Mouse (Mus musculus) right cerebral cortex, postnatal 36 days (tissue): Measurements from ENCODE around the gene Olfr615.
"Not testable (repeated sequence)": the region's sequence is repeated elsewhere in the genome, so short reads cannot be mapped to it uniquely, and the experiment has no call there.

ENCODE experiments used
- DNase-seq, 2 experiments: peaks; one replicate each; pipeline ENCODE4 v3.0.0; 2022; ENCODE audit warnings: low spot score in 2 of 2, mixed read lengths in 1 of 2

Gene Olfr615

DNA sequence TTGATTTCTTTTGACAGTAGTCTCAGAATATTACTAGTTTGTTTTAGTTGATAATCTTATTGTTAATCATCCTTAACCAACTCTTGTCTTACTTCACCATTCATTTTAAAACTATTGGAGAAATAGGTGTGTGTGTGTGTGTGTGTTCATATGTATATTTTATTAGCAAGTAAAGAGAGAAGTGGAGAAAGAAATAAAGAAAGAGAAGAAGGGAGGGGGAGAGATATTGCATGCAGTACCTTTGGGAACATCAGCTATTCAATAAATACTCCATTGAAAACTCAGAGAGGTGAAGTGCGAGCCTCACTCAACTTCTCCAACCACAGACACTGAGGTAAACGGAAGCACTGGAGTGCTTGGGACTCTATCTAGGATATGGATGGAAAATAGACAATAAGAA lies at the start of gene Olfr615:
TSS of gene Olfr615 (plus strand) at position 301 of the 400 bp plus-strand sequence.
- DNase-seq = no peak

DNA sequence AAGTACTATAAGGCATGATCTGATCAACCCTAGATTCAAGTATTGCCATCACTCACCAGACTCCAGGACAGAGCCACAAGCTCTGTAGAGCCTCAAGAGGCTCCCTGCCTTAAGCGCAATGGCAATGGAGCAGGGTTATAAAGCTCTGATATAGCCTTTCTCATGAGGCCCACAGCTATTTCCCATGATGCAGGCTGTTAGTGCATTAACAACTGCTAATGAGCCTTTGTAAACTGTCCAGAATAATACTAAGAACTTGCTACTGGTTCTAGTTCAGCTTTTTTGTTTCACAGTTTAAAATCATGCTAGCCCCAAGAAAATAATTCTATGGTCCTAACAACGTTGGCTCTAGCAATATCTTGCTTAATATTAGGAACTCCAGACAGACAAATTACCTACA lies 43.9 kb upstream of the Olfr615 start, which contains the start of gene Olfr610:
TSS of gene Olfr610 (minus strand) at position 101 of the 400 bp plus-strand sequence.
- DNase-seq = no peak

GRCm38 (mm10) chr7:103520746-103521145 lies 35.1 kb upstream of the Olfr615 start, which contains the start of gene Olfr611:
TSS of gene Olfr611 (minus strand) at chr7:103520846.
- not testable (repeated sequence) for DNase-seq

GRCm38 (mm10) chr7:103542617-103543016 lies 13.3 kb upstream of the Olfr615 start, which contains the start of gene Olfr612:
TSS of gene Olfr612 (minus strand) at chr7:103542717.
- DNase-seq = not testable (repeated sequence)

DNA sequence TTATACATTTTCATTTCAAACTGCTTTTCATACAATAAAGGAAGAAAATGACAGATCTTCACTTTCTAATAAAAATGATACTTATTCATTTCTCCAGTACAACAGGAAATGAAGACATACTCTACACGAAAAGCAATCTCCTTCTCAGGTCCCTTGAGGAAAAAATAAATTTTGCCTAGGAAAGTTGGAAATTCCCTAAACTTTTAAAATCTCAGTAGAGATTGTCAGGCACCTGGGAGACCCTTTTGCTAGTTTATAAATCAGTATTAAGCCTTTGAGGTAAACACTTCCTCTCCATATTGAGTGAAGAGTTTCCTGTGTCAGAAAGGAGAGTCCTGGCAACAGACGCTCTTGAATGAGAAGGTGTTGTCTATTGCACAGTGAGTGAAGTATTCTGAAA lies 8.1 kb upstream of the Olfr615 start, which contains the start of gene Olfr613:
TSS of gene Olfr613 (plus strand) at position 301 of the 400 bp plus-strand sequence.
- DNase-seq = no peak

DNA sequence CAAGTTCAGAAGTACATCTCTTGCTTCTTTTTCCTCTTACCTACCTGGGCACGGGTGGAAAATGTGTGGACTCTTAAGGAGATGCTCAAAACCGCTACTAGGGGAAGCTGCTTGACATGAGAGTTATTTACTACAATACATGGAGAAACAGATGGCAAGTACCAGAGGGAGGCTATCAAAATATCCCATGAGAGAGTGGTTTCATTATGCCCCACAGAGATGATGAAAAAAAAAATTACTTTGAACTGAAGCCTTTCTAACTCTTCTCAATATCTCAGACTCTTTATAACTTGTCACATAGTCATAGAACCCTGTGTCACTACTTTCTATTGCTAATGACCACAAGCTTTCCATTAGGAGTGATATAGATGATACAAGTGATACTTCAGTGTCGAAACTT lies 13.2 kb downstream of the Olfr615 start, which contains the start of gene Olfr616:
TSS of gene Olfr616 (minus strand) at position 101 of the 400 bp plus-strand sequence.
- DNase-seq = no peak

DNA sequence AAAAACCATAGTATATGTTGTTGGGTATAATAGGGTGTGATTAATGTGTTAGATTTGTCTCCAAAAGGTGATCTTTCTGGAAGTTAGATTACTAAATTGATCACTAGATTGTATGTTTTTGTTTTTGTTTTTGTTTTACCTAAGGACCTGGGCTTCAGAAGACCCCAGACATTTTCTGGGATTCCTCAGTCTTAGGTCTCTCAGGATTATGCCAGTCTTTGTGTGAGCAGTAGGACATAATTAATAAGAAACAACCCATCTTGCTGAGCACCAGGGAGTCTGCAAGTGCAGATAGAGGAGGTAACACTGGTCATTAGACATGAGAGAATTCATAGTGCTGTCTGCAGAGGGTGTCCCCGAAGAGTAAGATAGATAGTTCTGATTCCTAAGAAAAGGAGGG lies 16.9 kb downstream of the Olfr615 start, which contains the start of gene Olfr617:
TSS of gene Olfr617 (plus strand) at position 301 of the 400 bp plus-strand sequence.
- DNase-seq = no peak

GRCm38 (mm10) chr7:103589803-103590202 lies 33.9 kb downstream of the Olfr615 start, which contains the start of gene Olfr618:
TSS of gene Olfr618 (plus strand) at chr7:103590103.
- no peak for DNase-seq

DNA sequence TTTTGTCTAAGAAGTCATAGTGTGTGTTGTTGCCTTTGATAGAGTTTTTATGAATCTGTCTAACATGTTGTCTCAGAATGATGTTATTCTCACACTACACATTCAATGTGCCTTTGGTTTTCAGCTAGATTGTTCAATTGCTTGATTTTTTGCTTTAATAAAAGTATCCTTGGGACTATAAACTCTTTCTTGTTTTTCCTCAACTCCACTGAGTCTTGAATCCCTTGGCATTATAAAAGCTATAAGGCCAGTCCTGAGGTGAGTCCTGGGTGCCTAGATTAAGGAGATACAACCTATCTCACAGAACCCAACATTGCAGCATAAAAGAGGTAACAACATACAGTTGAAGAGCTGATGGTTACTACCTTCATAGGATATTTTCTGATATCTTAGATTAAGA lies 44.4 kb downstream of the Olfr615 start, which contains the start of gene Olfr619:
TSS of gene Olfr619 (plus strand) at position 301 of the 400 bp plus-strand sequence.
- no peak for DNase-seq

DNA sequence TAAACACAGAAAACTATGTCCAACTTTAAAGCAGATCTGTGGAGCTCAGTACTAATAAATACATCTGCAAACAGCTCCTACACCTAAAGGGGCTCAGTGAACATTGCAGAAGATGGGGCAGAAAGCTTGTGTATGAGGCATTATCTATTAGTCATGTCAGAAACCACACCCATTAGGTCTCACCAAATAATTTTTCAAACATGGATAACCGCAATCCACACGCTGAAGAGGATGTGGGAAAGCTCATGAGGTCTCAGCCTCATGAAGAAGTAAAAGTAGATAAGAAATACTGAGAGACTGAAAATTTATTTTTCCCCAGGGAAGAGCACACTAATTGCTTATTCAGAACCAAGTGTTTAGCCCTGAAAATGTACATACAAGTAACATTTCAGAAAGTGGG lies 51.5 kb downstream of the Olfr615 start:
- no peak for DNase-seq

DNA sequence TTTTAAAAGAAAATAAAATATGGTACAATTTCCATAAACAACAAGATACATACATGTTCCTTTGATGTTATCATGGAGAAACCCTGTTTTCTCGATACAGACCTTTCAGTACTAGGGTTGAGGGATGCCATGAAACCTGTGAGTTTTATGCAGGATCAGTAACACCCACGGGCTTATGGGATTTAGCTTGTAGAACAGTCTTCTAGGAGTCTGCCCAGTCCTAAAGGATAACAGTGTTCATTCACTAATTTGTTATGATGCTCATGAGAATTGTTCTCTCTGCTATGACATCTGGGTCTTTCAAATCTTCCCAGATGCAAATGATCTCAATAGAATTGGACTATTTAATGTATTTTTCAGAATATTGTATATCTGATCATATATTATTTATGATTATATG lies 56.6 kb downstream of the Olfr615 start, which contains the start of gene Olfr620:
TSS of gene Olfr620 (minus strand) at position 101 of the 400 bp plus-strand sequence.
- DNase-seq = no peak
